Mouse (Mus musculus) intestine, postnatal 0 days (tissue): ENCODE data around the gene Lemd1. TPM values are rescaled to one million over a fixed set of nuclear protein-coding genes. Genes with fewer than 3 reads are reported as not detected.

Experiments
- ATAC-seq: fragments of 200-750 bp; cut with Nextera tagmentation; 2 replicates; pipeline ENCODE4 v1.8.0; 2017; ENCODE audit warnings: mild to moderate bottlenecking, moderate TSS enrichment, moderate library complexity
- H3K27ac ChIP-seq: fragments of 300-500 bp; sonication (generic); 2 replicates; pipeline ENCODE4 v1.5.1; 2014; ENCODE audit warnings: mild to moderate bottlenecking, low read depth, low read length, moderate library complexity
- H3K27me3 ChIP-seq: fragments of 300-500 bp; sonication (generic); replicated peaks from 2 replicates; pipeline ENCODE4 v1.6.1; 2014; ENCODE audit warnings: low read length, mixed read lengths; ENCODE audit not compliant: control insufficient read depth, insufficient read depth
- H3K36me3 ChIP-seq: fragments of 300-500 bp; sonication (generic); 2 replicates; pipeline ENCODE4 v1.6.1; 2014; ENCODE audit warnings: mild to moderate bottlenecking, moderate library complexity; ENCODE audit not compliant: control insufficient read depth, insufficient read depth
- H3K4me1 ChIP-seq: fragments of 300-500 bp; sonication (generic); replicated peaks from 2 replicates; pipeline ENCODE4 v1.6.1; 2014; ENCODE audit warnings: antibody characterized with exemption, low read length, mixed read lengths; ENCODE audit not compliant: control insufficient read depth, insufficient read depth
- H3K4me2 ChIP-seq: fragments of 300-500 bp; sonication (generic); replicated peaks from 2 replicates; pipeline ENCODE4 v1.6.1; 2014; ENCODE audit warnings: low read depth, mild to moderate bottlenecking, moderate library complexity
- H3K4me3 ChIP-seq: fragments of 300-500 bp; sonication (generic); 2 replicates; pipeline ENCODE4 v1.5.1; 2014; ENCODE audit warnings: low read depth, low read length
- H3K9ac ChIP-seq: fragments of 300-500 bp; sonication (generic); 2 replicates; pipeline ENCODE4 v1.6.1; 2014; ENCODE audit warnings: mild to moderate bottlenecking, low read depth, low read length
- H3K9me3 ChIP-seq: fragments of 300-500 bp; sonication (generic); 2 replicates; pipeline ENCODE4 v1.6.1; 2016; ENCODE audit warnings: mixed run types; ENCODE audit not compliant: control insufficient read depth
- CTCF ChIP-seq: sonication (generic); IDR thresholded peaks from 2 replicates; pipeline ENCODE4 v1.5.1; 2016; ENCODE audit warnings: low read depth, mild to moderate bottlenecking, control low read depth, antibody characterized with exemption, moderate library complexity
- WGBS: fragments of 180-500 bp; shearing (Covaris S2); extraction: QIAGEN DNeasy Blood & Tissue Kit; methylation state at CpG from one replicate; pipeline ENCODE4 v1.1.7; 2014; 5-methylcytosine and 5-hydroxymethylcytosine counted together
- polyA plus RNA-seq: library from polyadenylated mRNA; unstranded; fragments of >200 nt; fragmentation: Nextera tagmentation; extraction: Ambion mirVana; gene quantifications from 2 replicates; pipeline ENCODE4 v1.2.1, GENCODE M21; 2015

Gene Lemd1
- polyA plus RNA-seq, 1 experiment from 2014 or later = 0.08 TPM

DNA sequence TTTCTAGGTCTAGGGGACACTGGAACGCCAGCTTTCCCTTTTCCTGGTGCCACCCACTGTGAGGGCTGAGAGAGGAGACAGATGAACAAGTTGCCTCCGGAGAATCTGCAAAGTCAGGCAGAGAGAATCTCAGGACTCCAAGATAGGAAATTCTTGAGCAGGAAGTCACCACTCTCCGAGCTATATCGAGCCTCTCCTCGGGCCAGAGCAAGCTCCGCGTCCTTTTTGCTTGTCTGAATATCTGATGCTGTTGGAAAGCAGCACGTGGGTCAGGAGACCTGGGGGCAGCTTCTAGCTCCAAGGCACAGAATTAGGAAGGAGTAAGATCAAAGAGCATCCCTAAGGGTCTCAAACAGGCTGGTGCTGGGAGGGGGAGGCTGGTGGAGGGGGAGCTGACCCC, 37.5 kb upstream of the Lemd1 start:
- H3K4me3 ChIP-seq = no peak overlapping the region
- no peak overlapping the region for H3K4me2 ChIP-seq
- TF ChIP-seq CTCF = no peak
- 55% methylated on average over 8 of the region's 8 CpGs for WGBS
- no peak for ATAC-seq
- peaks cover 8% of the 10 kb centered on the region; the same call in 1 of the 2 replicates for H3K4me1 ChIP-seq
- peaks cover 6% of the 10 kb centered on the region; the same call in 1 of the 2 replicates for H3K27me3 ChIP-seq
- no peaks in the 10 kb centered on the region for H3K36me3 ChIP-seq
- no peak overlapping the region for H3K27ac ChIP-seq
- H3K9me3 ChIP-seq = no peaks in the 10 kb centered on the region
- no peak overlapping the region for H3K9ac ChIP-seq

DNA sequence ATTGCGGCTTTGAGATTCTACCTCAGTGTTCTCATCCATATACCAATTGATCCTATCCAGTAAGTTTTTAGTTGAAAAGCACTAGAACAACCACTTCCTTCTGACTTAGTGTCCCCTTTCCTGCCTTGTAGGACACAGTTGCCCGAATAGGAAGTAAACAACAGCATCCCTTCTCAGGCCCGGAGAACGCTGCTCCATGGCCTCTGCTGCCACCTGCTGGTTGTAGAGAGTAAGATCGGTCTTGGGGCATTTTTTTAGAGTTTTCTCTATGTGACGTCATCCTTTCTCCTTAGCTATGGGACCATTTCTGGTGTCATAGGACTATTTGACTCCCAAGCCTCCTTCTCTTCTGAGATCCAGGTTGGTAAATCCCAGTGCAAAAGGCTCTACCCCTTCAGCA, 35.5 kb upstream of the Lemd1 start:
- no peak for ATAC-seq
- TF ChIP-seq CTCF = peak; percentile 99
- Histone ChIP-seq H3K36me3 (no peaks in the 10 kb centered on the region), H3K9ac (no peak overlapping the region), H3K4me2 (no peak overlapping the region), H3K4me3 (no peak overlapping the region), H3K27me3 (peaks cover 6% of the 10 kb centered on the region; the same call in 1 of the 2 replicates), H3K4me1 (peaks cover 8% of the 10 kb centered on the region; the same call in 1 of the 2 replicates), H3K9me3 (no peaks in the 10 kb centered on the region), H3K27ac (no peak overlapping the region)
- 10% methylated on average over 6 of the region's 6 CpGs for WGBS

DNA sequence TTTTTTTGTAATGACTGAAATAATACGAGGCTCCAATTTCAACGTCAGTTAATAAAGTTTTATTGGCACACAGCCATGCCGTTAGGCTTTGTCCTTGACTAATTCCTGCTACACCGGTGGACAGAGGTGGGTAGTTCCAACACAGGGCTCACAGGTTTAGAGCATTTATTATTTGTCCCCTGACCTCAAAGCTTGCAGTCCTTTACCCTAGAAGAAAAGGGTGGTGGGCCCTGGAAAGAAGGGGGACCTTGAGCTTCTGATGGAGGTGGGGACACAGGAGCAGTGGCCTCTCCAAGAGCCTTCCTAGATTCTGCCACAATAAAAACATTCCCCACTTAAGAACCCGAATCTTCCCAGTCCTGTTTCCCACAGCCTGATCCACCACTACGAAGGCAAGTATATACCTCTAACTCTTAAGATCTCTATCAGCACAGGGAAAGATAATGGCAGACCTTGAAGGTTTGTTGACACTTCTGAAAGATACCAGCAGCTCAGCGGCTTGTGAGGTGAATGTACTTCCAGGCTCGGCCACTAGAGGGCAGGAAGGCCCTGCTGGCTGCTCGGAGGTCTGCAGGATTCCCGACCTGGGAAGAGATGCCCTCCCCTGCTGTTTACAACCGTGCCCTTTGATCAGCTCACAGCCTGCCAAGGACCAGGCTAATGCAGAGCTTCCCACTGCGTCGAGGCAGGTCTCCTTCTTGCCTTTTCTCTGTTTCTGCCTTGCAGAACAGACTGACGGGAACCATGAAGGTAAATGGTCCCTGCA, 34.0 kb upstream of the Lemd1 start:
- H3K9ac ChIP-seq = no peak overlapping the region
- H3K9me3 ChIP-seq = no peaks in the 10 kb centered on the region
- WGBS = 11% methylated on average over 14 of the region's 14 CpGs
- H3K4me1 ChIP-seq = peaks cover 3% of the 10 kb centered on the region; the same call in 1 of the 2 replicates
- peak; percentile 99 for TF ChIP-seq CTCF
- ATAC-seq = peak; percentile 85
- H3K36me3 ChIP-seq = no peaks in the 10 kb centered on the region
- no peak overlapping the region for H3K27ac ChIP-seq
- H3K4me3 ChIP-seq = no peak overlapping the region
- no peak overlapping the region for H3K4me2 ChIP-seq
- peaks cover 6% of the 10 kb centered on the region; the same call in 1 of the 2 replicates for H3K27me3 ChIP-seq

DNA sequence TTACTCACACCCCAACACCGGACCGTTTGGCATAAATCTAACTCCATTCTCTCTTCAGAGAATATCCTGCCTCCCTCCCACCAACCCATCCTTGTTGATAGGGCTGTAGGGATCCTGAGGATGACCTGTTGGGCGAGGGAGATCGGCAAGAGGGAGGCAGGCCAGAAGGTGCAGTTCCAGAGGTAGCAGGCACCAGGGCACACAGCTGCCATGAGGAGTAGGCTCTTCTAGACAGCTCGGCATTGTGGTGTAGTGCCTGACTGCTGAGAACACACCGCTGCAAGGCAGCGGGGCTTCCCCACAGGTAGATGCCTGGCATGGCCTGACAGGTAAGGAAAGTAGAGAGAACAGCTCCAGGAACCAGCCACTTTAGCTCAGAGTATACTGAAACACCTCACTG, 33.4 kb upstream of the Lemd1 start:
- Histone ChIP-seq H3K4me3 (no peak overlapping the region), H3K36me3 (no peaks in the 10 kb centered on the region), H3K4me2 (no peak overlapping the region), H3K27me3 (peaks cover 6% of the 10 kb centered on the region; the same call in 1 of the 2 replicates), H3K9ac (no peak overlapping the region), H3K9me3 (no peaks in the 10 kb centered on the region), H3K4me1 (peaks cover 3% of the 10 kb centered on the region; the same call in 1 of the 2 replicates), H3K27ac (no peak overlapping the region)
- 30% methylated on average over 7 of the region's 7 CpGs for WGBS
- no peak; the same call in 1 of the 2 replicates for ATAC-seq
- TF ChIP-seq CTCF = no peak

DNA sequence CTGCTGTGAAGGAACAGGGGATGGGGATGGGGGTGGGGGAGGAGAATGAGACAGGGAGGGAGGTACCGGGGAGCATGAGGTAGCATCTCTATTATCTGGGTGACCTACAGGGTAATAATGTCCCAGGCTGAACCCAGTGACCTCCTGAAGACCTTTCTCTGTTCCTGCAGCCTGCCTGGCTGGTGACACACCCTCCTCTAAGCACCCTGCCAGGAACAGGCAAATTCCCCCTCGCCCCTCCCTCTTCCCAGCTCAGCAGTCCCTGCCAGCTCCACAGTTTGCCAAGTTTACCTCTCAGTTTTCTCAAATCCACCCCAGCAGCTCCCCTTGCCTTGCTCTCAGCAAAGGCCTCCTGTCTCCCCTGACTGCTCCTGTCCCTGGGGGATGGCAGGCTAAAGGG, 32.5 kb upstream of the Lemd1 start:
- Histone ChIP-seq H3K4me3 (no peak overlapping the region), H3K36me3 (no peaks in the 10 kb centered on the region), H3K27me3 (peaks cover 9% of the 10 kb centered on the region; the same call in 1 of the 2 replicates), H3K9ac (no peak overlapping the region), H3K4me1 (peaks cover 3% of the 10 kb centered on the region; the same call in 1 of the 2 replicates), H3K27ac (no peak overlapping the region), H3K4me2 (no peak overlapping the region), H3K9me3 (no peaks in the 10 kb centered on the region)
- ATAC-seq = no peak
- WGBS = 14% methylated on average over 2 of the region's 2 CpGs
- no peak for TF ChIP-seq CTCF

DNA sequence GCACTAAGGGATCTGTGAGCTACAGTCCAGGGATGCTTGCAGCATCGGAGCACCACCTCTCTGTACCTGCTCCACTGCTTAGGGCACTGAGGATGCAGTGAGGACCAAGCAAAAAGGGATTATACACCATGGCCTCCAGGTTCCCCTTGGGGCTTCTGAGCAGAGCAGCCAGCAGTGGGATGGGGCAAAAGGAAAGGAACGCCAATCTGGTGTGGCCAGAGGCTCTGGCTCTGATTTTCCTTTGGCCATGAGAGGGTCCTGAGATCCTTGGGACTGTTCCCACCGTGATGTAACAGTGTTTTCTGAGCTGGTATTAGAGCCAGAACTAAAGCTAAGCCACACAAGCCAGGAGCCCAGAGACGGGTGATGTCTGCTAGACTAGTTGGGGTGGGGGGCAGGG, 31.6 kb upstream of the Lemd1 start:
- H3K36me3 ChIP-seq = no peaks in the 10 kb centered on the region
- peaks cover 3% of the 10 kb centered on the region; the same call in 1 of the 2 replicates for H3K4me1 ChIP-seq
- peaks cover 10% of the 10 kb centered on the region; the same call in 1 of the 2 replicates for H3K27me3 ChIP-seq
- H3K4me2 ChIP-seq = no peak overlapping the region
- no peak for TF ChIP-seq CTCF
- H3K9ac ChIP-seq = no peak overlapping the region
- 70% methylated on average over 4 of the region's 4 CpGs for WGBS
- no peak overlapping the region for H3K4me3 ChIP-seq
- H3K27ac ChIP-seq = no peak overlapping the region
- ATAC-seq = no peak
- H3K9me3 ChIP-seq = no peaks in the 10 kb centered on the region
